Mouse (Mus musculus): ENCODE measurements at regions not wholly inside any gene's neighbourhood (a gene's known extent, or its start where the extent isn't known, plus 50 kb on each side); places are given as distances from the start of the nearest gene placed in this dataset.

DNA sequence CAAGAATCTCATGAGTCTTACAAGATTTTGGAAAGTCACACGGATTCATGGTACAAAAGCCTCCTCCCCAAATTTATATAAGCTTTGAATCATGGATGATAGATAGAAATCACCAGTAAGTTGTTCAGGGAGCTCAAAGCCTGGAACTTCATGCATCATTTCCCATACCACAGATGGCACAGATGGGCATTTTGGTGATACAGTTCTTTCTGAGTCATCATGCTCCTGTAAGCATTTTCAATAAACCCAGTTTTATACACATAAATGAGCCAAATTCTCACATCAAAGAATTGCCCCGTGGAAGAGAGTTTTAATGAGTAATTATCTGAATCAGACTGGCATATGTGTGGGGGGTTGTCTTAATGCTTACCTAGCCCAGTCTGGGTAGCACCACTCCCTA, 379.1 kb upstream of the Anxa10 start:
- DNase-seq: peak; percentile 34

DNA sequence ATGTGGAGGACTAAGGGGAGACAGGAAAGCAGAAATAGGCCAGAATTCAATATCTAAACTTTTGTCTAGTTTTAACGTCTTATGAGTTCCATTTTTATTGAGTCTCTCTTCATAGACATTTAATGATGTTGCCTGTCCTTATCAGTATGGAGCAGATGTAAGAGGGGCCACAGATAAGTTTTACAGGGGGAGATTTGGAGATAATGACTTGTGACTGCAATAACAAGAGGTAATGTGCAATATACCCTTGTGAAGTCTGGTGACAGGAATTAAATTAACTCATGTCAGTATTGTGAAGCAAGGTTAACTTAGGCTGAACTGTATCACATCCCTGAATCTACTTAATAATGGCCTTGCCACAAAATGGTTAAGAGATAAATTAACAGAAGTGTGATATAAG, 359.6 kb upstream of the Anxa10 start:
- DNase-seq: no peak
